Mouse (Mus musculus) liver, embryonic 14.5 days (tissue): ENCODE measurements around the gene Ppp1r18.

ENCODE experiments used
- CTCF ChIP-seq: IDR thresholded peaks from 2 replicates; pipeline ENCODE4 v1.5.1; 2016; ENCODE audit warnings: antibody characterized with exemption, low read depth, control low read depth
- EP300 ChIP-seq: IDR thresholded peaks from 2 replicates; pipeline ENCODE4 v1.6.1; 2016; ENCODE audit warnings: antibody characterized with exemption, low read depth

DNA sequence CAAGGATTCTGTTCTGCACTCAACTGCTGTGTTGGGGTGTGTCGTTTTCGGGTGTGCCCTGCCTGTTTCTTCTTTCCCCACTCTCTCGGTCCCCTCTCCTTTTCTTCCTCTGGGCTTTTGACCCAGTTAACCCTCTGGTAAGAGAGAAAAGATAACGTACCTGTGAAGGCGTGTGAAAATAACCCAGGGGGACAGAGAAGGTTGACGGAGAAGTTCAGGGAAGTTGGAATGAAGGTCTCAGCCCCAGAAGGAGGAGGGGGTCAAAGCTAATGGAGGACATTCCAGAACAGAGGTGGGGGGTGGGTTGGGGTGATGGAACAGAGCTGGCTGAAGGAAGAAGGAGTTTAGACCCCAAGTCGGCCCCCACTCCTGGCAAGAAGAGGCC, 3.6 kb downstream of the Ppp1r18 start:
- TF ChIP-seq EP300 = no peak
- TF ChIP-seq CTCF = no peak
